Mouse (Mus musculus): ENCODE results near the gene Morc1.

The Morc1 gene

GRCm38 (mm10) chr16:48431027-48431426 is at the start of gene Morc1:
Morc1 (plus strand) TSS chr16:48431237.
- DNase-seq (ENCODE audit: inconsistent ontology term): no peak

GRCm38 (mm10) chr16:48383582-48384257 is 47.3 kb upstream of the Morc1 start:
- DNase-seq (ENCODE audit: inconsistent ontology term): peak; percentile 12

- no peak for DNase-seq (ENCODE audit: inconsistent ontology term)
Measured at GRCm38 (mm10) chr16:48386982-48387381, 44.1 kb upstream of the Morc1 start.

- no peak for DNase-seq (ENCODE audit: inconsistent ontology term)
Measured at GRCm38 (mm10) chr16:48395278-48395677, 35.8 kb upstream of the Morc1 start.

DNA sequence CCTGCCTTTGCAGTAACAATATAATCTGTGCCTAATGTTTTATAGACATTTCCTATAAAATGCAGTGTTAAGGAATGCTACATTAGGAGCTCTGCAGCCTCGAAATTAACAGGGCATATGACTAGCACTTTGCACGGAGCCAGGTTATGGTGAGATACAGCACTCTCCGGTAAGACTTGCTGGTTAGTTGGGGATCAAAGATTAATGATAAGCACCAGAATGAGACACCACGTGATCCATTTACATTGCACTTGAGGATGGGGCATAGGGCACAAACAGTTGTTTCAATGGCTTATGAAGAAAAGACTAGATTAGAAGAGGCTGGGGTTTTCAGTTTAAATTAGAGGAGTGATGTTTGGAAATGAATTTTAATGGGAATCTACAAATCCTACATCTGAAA is 28.1 kb upstream of the Morc1 start:
- DNase-seq (ENCODE audit: inconsistent ontology term): no peak

- no peak for DNase-seq (ENCODE audit: inconsistent ontology term)
Measured at GRCm38 (mm10) chr16:48403423-48403822, 27.6 kb upstream of the Morc1 start.

DNA sequence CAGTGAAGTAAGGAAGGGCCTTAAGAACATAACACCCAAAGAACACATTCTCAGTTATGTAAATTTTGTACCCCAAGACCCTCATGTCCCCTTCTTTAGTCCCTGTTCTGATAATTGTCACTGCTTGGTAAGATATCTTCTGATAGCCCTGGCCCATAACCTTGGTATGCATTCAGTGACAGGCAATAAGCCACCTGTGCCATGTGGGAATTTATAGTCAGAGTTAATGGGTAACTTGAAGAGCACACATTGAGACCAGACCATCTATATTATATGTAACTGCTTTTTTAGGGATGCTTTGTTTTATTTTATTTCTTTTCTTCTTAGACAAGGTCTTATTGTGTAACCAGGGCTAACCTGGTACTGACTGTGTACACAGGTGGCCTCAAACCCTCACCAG is 27.0 kb upstream of the Morc1 start:
- no peak for DNase-seq (ENCODE audit: inconsistent ontology term)

DNA sequence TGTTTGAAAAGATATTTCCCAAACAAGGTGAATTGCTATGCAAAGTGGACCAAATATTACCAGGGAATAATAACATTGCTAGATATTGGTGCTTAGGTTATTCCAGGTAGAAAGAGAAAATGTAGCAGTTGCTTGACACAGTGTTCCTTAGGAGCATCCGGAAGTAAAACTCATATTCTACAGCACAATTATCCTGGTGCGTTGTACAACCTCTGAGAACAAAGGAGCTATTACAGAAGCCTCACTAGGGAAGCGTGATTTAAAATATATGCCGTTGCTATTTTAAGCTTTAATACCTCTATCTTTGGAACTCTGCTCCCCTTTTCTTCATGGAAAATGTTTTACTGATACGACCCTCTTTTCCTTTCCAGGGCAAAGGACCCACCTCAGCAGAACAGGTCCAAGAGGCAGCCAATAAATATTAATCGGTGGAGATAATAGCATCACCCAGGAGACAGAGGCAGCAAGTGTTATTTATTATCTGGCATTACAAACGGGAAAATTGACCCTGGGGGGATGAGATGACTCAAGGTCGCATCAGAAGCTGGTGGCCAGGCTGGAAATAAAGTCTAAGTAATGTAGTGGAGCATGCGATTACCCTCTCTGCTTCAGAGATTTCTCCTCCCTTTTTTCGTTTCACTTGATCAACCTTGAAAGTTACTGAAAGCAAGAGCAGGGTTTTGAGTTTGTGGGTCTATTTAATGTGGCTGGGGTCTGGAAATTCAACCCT is 25.2 kb upstream of the Morc1 start:
- DNase-seq (ENCODE audit: inconsistent ontology term): no peak

- no peak for DNase-seq (ENCODE audit: inconsistent ontology term)
Measured at GRCm38 (mm10) chr16:48409580-48409979, 21.5 kb upstream of the Morc1 start.

DNA sequence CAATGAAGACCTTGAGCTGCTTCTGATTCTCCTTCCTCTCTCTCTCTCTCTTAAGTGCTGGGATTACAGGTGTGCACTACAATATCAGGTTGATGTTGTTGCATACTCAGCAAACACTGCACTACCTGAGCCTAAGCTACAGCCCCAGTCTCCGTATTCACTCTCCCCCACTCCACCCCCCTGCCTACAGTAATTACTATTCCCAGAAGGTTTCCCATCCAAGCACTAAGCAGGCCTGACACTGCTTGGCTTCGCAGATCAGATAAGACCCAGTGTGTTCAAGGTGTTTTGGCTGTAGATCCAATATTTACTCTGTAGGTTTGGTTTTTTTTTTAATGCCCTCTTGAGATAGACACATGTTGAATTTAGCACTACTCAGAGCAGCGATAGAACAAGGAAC is 20.9 kb upstream of the Morc1 start:
- no peak for DNase-seq (ENCODE audit: inconsistent ontology term)

DNA sequence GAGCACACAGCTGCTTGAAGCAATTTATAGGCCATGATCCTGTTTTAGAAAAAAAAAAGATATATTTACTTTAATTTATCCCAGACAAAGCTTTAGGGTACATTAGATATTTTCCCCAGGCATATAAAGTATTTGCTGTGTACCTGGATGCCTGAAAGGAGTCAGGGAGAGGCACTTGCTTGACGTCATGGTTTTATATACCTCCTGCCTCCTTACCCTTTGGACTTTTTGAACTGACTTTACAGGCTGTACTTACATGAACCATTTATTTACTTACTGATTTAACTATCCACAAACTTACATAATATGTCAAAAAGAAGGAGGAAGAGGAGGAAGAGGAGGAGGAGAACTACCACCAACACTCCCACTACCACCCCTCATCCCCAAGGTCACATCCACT is 18.8 kb upstream of the Morc1 start, which contains the start of gene Gm5485:
TSS of gene Gm5485 (minus strand) at position 171 of the 400 bp plus-strand sequence.
- no peak for DNase-seq (ENCODE audit: inconsistent ontology term)

GRCm38 (mm10) chr16:48418557-48418956 is 12.5 kb upstream of the Morc1 start:
- peak; percentile 17 for DNase-seq (ENCODE audit: inconsistent ontology term)

DNA sequence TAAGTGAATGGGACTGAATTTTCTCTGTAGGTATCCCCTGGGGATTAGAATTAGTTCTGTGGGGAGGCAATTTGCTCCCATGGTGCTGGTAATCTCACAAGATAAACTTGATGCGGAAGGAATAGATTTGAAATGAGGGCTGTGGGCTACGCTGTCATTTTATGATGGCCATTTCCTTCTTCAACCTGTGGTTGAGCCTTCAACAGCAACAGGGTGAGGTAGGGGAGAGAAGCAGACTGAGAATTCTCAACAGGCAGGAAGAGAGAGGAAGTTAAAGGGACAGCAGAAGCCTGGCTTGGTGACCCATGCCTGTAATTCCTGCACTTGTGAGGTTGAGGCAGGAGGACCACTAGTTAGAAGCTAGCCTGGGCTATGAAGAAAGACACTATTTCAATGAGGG is 12.0 kb upstream of the Morc1 start:
- DNase-seq (ENCODE audit: inconsistent ontology term): no peak

DNA sequence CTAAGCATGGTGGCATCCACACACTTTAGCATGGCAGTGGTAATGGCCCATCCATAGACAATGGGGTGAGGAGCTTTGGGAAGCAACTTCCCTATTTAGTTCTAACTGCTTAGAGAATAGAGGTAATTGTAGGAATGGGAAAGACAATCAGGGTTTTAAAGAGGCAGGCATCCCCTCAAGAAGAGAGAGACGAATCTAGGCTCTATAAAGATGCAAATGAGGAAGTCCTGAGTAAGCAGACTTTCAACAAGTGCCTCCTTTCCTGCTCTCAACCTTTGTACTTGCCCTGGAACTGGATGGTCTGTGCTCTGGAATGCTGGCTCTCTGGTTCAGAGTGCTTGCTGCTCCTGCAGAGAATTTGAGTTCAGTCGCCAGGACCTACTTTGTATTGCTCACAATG is 8.5 kb upstream of the Morc1 start:
- DNase-seq (ENCODE audit: inconsistent ontology term): no peak

DNA sequence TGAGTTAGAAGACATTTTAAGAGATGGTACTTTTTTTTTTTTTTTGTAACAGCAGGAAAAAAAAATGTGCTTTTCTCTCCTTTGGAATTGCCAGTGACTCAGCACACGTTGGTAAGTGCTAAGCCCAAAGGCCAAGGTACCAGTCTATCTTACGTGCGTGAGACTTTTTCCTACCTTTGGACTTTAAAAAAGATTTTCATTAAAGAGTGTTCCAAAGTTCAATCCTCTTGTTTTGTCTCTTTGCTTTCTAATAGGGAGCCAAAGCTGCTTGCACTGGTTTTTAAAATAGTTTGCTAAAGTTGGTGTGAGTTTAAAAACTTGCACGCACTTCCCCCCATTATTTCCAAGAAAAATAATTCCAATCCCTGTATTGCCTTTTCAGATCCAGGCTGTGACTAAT is 7.0 kb upstream of the Morc1 start:
- no peak for DNase-seq (ENCODE audit: inconsistent ontology term)

GRCm38 (mm10) chr16:48429427-48429826 is 1.6 kb upstream of the Morc1 start:
- no peak for DNase-seq (ENCODE audit: inconsistent ontology term)

GRCm38 (mm10) chr16:48435454-48435853 is 4.4 kb downstream of the Morc1 start:
- no peak for DNase-seq (ENCODE audit: inconsistent ontology term)

GRCm38 (mm10) chr16:48437476-48437875 is 6.4 kb downstream of the Morc1 start:
- no peak for DNase-seq (ENCODE audit: inconsistent ontology term)

GRCm38 (mm10) chr16:48444589-48444988 is 13.6 kb downstream of the Morc1 start:
- no peak for DNase-seq (ENCODE audit: inconsistent ontology term)

- no peak for DNase-seq (ENCODE audit: inconsistent ontology term)
Measured at GRCm38 (mm10) chr16:48446161-48446925, 15.3 kb downstream of the Morc1 start.

DNA sequence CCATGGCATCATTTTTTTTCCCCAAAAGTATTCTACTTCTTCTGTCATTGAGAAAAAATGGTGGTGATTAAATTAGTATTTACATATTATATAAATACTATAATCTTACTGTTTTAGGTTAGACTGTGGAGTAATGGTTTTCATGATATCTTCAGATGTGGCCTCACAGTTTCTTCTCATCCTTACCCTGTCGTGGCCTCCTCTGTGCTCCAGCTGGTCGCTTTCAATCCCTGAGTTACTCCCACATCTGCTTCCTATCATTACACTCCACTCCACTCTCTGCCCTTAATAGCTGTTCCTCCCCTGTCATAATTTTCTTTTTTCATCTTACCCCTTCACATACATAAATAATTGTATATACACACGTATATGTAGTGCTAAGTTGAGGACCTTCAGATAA is 22.2 kb downstream of the Morc1 start:
- no peak for DNase-seq (ENCODE audit: inconsistent ontology term)

DNA sequence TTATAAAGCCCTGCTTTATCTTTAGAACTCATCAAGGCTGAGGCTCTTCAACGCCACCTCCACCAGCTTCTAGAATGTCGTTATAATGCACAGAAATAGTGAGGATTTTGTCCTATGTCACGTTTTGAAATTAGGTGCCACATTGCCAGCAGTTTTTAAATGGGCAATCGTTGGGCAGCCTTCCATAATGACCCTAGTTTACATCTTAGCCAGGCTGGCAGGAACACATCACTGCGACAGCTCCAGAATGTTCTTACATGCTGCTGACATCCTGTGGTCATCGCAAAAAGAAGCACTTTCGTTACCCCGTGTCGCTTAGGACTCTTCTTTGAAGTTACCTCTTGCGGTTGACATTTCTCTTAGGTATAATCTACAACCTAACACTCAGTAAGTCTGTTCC is 42.4 kb downstream of the Morc1 start:
- DNase-seq (ENCODE audit: inconsistent ontology term): no peak
